Mouse (Mus musculus) spleen, postnatal 0 days (tissue): ENCODE measurements around the gene Pin1. TPM values are rescaled to one million over a fixed set of nuclear protein-coding genes. Genes with fewer than 3 reads are reported as not detected.

Experiments
- polyA plus RNA-seq: library from polyadenylated mRNA; unstranded; fragments of >200 nt; fragmentation: Nextera tagmentation; extraction: Ambion mirVana; gene quantifications from 2 replicates; pipeline ENCODE4 v1.2.1, GENCODE M21; 2015

The Pin1 gene
- 27.8 and 29.7 TPM in 2 replicates for polyA plus RNA-seq

DNA sequence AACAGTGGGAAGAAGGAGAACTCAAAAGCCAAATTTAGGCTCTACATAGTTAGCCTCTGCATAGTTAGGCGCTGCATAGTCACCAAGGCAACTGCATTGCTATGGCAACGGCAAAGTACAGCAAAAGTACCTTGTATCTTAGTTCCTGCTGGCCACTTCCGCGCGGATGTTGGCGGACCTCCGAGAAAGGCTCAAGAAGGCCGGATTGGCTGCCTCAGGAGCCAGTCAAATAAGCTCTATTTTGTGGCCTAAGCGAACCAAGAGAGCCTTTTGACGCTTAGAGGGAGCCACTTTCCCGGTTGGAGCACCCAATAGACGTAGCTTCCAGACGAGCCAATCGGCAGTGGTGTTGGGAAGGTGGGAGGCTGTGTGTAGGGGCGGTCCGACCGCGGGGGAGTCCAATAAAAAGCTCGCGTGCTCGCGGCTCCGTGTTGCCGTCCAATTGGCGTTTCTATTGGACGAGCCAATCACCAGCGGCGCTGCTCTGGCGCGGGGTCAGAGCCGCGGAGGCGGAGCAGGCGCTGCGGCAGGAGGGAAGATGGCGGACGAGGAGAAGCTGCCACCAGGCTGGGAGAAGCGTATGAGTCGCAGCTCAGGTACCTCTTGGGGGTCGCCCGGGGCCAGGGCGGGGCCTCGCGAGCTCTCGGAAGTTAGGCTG is at the start of gene Pin1:
Pin1 (plus strand) TSS at position 494 of the 658 bp plus-strand sequence.

DNA sequence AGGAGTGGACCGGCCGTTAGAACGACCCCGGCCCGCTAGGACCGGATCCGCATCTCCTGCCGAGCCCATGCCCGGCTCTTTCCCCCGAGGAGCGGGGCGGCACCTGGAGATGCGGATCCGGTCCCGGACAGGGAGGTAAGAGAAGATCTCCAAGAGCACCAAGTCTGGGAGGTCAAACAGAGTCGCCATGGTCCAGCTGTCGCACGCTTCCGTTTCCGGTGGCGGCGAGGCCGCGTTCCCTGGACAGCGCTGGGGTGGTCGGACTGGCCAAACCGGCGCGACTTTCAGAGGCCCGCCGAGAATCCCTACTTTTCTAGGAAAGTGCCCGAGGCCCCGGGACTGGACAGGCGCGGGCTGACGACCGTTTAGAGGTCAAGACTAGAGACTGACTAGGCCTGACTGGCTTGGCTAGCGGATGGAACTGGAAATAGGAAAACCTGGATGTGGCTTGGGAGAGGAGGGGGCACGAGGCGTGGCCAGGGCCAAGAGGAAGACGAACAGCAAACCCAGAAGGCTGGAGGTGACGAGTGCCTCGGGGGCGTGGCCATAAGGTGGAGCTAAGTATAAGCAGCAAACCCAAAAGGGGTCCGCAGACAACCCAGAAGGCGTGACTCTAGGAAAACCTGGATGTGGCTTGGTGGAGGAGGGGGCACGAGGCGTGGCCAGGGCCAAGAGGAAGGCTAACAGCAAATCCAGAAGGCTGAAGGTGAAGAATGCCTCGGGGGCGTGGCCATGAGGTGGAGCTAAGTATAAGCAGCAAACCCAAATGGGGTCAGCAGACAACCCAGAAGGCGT is 9.6 kb upstream of the Pin1 start, which contains the start of gene Ubl5:
Ubl5 (plus strand) TSS at position 778 of the 795 bp plus-strand sequence.

DNA sequence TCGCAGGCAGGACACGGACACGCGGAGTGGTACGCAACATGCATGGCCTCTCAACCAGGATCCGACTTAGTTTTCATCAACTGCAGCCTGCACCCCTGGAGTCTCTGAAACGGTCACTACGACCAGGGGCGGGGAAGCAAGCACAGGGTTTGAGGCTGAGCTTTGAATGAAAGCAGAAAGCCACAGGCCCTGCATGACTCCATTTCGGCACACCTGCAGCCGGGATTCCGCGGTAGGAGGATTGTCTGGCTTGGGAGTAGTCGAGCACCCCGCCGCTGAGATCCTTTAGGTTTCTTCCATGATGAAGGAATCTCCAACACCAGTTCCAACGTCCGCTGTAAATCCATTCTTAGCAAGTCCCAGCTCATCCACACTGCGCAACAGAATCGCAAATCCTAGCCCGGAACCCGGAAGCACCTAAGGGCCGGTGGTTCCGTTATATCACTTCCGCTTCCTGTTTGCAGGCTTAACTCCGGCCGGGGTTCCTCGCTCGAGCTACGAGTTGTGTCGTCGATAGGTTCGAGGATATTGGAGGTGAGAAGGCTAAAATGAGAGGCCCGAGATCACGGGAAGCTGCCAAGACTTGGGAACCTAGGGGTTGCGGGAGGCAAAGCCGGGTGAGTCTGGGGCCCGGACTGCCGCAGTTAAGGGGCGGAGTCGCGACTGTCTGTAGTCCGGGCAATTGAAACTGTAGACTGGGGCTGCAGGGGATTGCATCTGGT is 7.4 kb upstream of the Pin1 start, which contains the start of gene Fbxl12:
Fbxl12 (minus strand) TSS at position 408 of the 722 bp plus-strand sequence.

Other genes with a start within 250 kb of the Pin1 start
- gene Zfp26, start 191.9 kb upstream of the Pin1 start, polyA plus RNA-seq, result 5.4 and 6.0 TPM in 2 replicates
- gene Zfp426, start 159.3 kb upstream of the Pin1 start, polyA plus RNA-seq, result 8.0 and 9.2 TPM in 2 replicates
- gene Zfp266, start 130.7 kb upstream of the Pin1 start, polyA plus RNA-seq, result 21.5 and 27.0 TPM in 2 replicates
- gene Zfp846, start 70.8 kb upstream of the Pin1 start, polyA plus RNA-seq, result 3.9 and 6.3 TPM in 2 replicates
- gene Ubl5, start 9.2 kb upstream of the Pin1 start, polyA plus RNA-seq, result 383 and 405 TPM in 2 replicates
- gene Fbxl12, start 7.3 kb upstream of the Pin1 start, polyA plus RNA-seq, result 8.8 and 10.0 TPM in 2 replicates
- gene Olfm2, start 94.3 kb downstream of the Pin1 start, polyA plus RNA-seq, result 0.12 and 0.34 TPM in 2 replicates
- gene Col5a3, start 163.0 kb downstream of the Pin1 start, polyA plus RNA-seq, result 1.2 and 1.6 TPM in 2 replicates
- not detected in 2 replicates for gene Rdh8, start 166.4 kb downstream of the Pin1 start, polyA plus RNA-seq
- 11.0 and 14.0 TPM in 2 replicates for gene A230050P20Rik, start 216.5 kb downstream of the Pin1 start, polyA plus RNA-seq
- gene Angptl6, start 227.6 kb downstream of the Pin1 start, polyA plus RNA-seq, result 1.3 and 1.5 TPM in 2 replicates
- gene Ppan, start 236.1 kb downstream of the Pin1 start, polyA plus RNA-seq, result 65.4 and 72.3 TPM in 2 replicates
- gene Eif3g, start 246.5 kb downstream of the Pin1 start, polyA plus RNA-seq, result 198 and 211 TPM in 2 replicates